Mouse (Mus musculus) kidney, embryonic 15.5 days (tissue): ENCODE measurements at regions not wholly inside any gene's neighbourhood (a gene's known extent, or its start where the extent isn't known, plus 50 kb on each side); places are given as distances from the start of the nearest gene placed in this dataset.

ENCODE experiments used
- ATAC-seq: fragments of 200-750 bp; cut with Nextera tagmentation; replicated peaks from 2 replicates; pipeline ENCODE4 v1.8.0; 2017; ENCODE audit warnings: moderate TSS enrichment; ENCODE audit not compliant: low FRiP score
- H3K27ac ChIP-seq: fragments of 300-500 bp; sonication (generic); 2 replicates; pipeline ENCODE4 v1.5.1; 2015; ENCODE audit warnings: mild to moderate bottlenecking, inconsistent platforms
- H3K27me3 ChIP-seq: fragments of 300-500 bp; sonication (generic); 2 replicates; pipeline ENCODE4 v1.6.1; 2015; ENCODE audit warnings: inconsistent platforms
- H3K36me3 ChIP-seq: fragments of 300-500 bp; sonication (generic); 2 replicates; pipeline ENCODE4 v1.6.1; 2015; ENCODE audit warnings: inconsistent platforms
- H3K4me1 ChIP-seq: fragments of 300-500 bp; sonication (generic); 2 replicates; pipeline ENCODE4 v1.6.1; 2015; ENCODE audit warnings: inconsistent platforms
- H3K4me2 ChIP-seq: fragments of 300-500 bp; sonication (generic); 2 replicates; pipeline ENCODE4 v1.6.1; 2015; ENCODE audit warnings: moderate library complexity, mild to moderate bottlenecking, inconsistent platforms
- H3K4me3 ChIP-seq: fragments of 300-500 bp; sonication (generic); replicated peaks from 2 replicates; pipeline ENCODE4 v1.5.1; 2015; ENCODE audit warnings: mild to moderate bottlenecking, inconsistent platforms
- H3K9ac ChIP-seq: fragments of 300-500 bp; sonication (generic); 2 replicates; pipeline ENCODE4 v1.6.1; 2015; ENCODE audit warnings: mild to moderate bottlenecking, inconsistent platforms
- H3K9me3 ChIP-seq: fragments of 300-500 bp; sonication (generic); replicated peaks from 2 replicates; pipeline ENCODE4 v1.6.1; 2016; ENCODE audit warnings: inconsistent platforms
- WGBS: fragments of 180-500 bp; shearing (Covaris S2); methylation state at CpG from one replicate; pipeline ENCODE4 v1.1.7; 2015; ENCODE audit warnings: mixed read lengths; 5-methylcytosine and 5-hydroxymethylcytosine counted together

DNA sequence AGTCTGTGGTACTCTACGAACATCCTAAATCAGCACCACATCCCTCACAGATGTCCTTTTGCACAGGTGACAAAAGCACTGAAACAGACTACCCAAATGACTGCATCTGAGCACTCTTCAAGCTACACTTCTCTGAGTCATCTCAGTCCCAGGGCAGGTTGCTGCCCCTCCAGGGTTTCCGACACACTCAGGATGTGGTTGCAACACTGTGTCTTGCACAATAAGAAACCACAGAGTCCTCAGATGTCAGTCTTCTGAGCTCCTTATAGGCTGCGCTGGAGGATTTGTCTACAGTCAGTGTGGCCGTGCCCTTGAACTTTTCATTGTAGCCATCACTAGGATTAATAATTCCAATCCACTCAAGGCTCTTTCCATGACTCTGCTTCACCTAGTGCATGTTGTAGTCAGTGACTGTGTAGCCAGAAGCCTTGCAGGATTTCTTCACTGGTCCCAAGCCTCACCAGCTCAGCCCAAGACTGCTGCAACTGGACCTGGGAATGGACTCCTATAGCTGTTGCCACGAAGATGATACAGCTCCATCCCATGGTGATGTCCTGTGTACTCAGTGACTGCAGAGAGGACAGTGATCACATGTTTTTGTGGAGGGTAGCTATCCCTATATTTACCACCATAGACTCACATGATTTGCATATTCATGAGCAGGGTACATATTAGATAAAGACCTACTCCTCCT is 1103.3 kb upstream of the Tenm3 start:
- WGBS, result 93% methylated on average over 5 of the region's 5 CpGs
- H3K36me3 ChIP-seq, result no peaks in the 10 kb centered on the region
- ATAC-seq, result no peak
- H3K9ac ChIP-seq, result no peak overlapping the region
- no peak overlapping the region for H3K4me2 ChIP-seq
- no peaks in the 10 kb centered on the region for H3K27me3 ChIP-seq
- no peak overlapping the region for H3K4me3 ChIP-seq
- H3K9me3 ChIP-seq, result no peaks in the 10 kb centered on the region
- no peaks in the 10 kb centered on the region for H3K4me1 ChIP-seq
- H3K27ac ChIP-seq, result no peak overlapping the region

DNA sequence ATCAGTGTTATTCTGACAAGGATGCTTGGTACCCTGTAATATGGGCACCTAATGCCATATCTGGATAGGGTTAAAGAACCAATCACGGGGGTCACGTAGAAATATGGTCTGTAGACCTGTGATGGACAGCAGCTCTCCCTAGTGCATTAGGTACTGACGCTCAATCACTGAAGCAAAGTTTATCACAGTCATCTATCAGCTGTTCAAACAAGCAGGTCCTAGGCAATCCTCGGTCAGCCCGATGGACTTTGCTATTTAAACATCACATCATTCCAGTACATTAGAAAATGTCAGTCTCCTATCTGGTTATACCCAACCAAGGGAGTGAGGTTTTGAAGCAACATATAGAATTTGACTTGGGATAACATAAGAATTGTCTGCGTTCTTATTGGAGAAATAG is 1088.4 kb upstream of the Tenm3 start:
- Histone ChIP-seq H3K27ac (no peak overlapping the region), H3K9ac (no peak overlapping the region), H3K9me3 (no peaks in the 10 kb centered on the region), H3K36me3 (no peaks in the 10 kb centered on the region), H3K27me3 (no peaks in the 10 kb centered on the region), H3K4me1 (no peaks in the 10 kb centered on the region), H3K4me2 (no peak overlapping the region), H3K4me3 (no peak overlapping the region)
- no peak for ATAC-seq
- WGBS, result 71% methylated on average over 6 of the region's 6 CpGs

DNA sequence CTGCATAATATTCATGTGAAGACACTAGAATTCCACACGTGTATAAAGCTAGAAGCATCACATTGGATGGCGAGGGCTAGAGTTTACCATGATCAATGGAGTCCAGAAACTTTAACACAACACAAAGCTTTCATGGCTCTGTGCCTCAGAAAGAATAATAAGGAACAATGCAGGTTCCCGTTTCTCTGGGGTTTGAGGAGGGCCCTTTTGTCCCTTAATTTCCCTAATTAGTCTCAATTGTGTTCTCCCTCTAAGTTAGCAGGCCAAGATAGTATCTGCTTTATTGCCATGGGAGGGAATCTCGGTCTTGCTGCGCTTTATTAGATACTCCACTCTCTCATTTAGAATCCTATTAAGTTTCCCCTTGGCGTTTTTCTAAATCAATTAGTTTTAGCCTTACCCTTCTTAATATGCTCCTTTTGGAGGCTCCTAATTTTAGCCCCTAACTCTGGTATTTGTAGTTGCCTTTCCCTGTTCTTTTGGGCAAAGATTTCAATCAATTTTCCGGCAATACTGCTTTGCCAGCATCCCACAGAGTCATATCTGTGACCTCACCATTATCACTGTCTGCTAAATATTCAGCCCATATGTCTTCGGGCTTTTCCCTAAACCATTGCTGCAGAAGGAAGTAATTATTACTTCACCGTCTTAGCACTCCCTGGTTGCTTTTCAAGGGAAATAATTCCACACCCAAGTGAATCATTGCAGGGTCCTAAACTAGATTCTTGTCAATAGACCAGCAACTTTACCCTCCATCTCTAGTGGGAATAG is 1082.8 kb upstream of the Tenm3 start:
- H3K36me3 ChIP-seq, result no peaks in the 10 kb centered on the region
- H3K9me3 ChIP-seq, result no peaks in the 10 kb centered on the region
- WGBS, result 37% methylated on average over 9 of the region's 9 CpGs
- ATAC-seq, result no peak
- H3K27ac ChIP-seq, result no peak overlapping the region
- no peak overlapping the region for H3K4me2 ChIP-seq
- no peak overlapping the region for H3K4me3 ChIP-seq
- no peaks in the 10 kb centered on the region for H3K27me3 ChIP-seq
- no peak overlapping the region for H3K9ac ChIP-seq
- H3K4me1 ChIP-seq, result no peaks in the 10 kb centered on the region

DNA sequence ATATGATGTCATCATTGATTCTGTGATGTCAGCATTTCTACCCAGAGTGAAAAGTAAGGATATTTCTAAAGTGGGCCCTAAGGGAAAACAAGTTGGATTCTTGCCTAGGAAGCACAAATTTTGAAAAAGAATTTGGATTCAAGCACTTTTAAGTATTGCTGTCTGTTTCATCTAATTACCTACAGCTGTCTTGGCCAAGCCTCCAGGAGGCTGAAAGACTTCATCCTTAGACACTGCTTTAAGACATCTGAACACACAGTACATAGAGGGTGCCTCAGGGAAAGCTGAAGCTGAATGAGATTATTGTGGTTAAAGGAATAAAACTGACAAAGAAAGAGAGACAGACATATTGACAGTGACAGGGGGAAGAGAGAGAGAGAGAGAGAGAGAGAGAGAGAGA is 1061.3 kb upstream of the Tenm3 start:
- Histone ChIP-seq H3K4me3 (no peak overlapping the region), H3K4me1 (peaks cover 11% of the 10 kb centered on the region), H3K9ac (no peak overlapping the region), H3K9me3 (no peaks in the 10 kb centered on the region), H3K27me3 (no peaks in the 10 kb centered on the region), H3K27ac (no peak overlapping the region), H3K4me2 (no peak overlapping the region), H3K36me3 (no peaks in the 10 kb centered on the region)
- no peak for ATAC-seq

DNA sequence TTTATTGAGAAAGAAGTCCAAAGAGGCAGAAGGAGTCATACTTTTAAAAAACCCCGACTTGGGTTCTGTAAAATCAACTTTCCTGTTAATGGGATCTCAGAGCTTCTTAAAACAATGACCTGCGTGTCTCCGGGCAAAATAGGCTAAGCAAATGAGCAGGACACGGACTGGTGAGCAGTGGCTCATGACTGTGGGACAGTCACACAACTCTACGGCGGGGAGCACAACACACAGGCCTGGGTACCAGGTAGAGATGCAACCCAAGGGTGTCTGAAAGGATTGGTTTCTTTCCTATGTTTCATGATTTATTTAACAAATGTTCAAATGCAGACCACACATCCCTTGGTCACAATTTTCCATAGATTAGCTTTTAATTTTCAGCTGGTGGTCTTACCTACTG is 1058.3 kb upstream of the Tenm3 start:
- H3K4me2 ChIP-seq, result peak overlapping the region; percentile 36; the same call in 1 of the 2 replicates
- peak; percentile 77; the same call in 1 of the 2 replicates for ATAC-seq
- WGBS, result 25% methylated on average over 6 of the region's 6 CpGs
- H3K9ac ChIP-seq, result no peak overlapping the region
- H3K4me1 ChIP-seq, result peaks cover 11% of the 10 kb centered on the region
- no peaks in the 10 kb centered on the region for H3K27me3 ChIP-seq
- H3K4me3 ChIP-seq, result no peak overlapping the region
- peak overlapping the region; percentile 28; the same call in 1 of the 2 replicates for H3K27ac ChIP-seq
- no peaks in the 10 kb centered on the region for H3K9me3 ChIP-seq
- H3K36me3 ChIP-seq, result no peaks in the 10 kb centered on the region

DNA sequence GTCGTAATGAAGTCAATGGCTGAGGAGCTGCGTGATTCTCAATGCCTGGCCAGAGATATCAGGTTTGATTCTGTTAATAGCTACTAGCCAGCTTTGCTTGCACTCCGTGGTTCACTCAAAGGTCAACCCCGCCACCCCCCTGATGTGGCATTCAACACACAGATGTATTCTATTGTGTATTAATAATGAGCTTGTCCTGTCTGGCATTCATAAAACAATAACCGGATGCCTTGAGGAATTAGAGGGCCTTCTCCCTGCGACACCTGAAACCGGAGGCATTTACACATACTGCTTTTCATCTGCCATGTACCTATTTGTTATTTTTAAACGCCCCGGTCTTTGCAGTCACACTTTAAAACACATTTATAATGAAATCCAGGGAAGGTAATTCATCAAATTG is 1057.8 kb upstream of the Tenm3 start:
- ATAC-seq, result peak; percentile 76
- Histone ChIP-seq H3K27me3 (no peaks in the 10 kb centered on the region), H3K9ac (no peak overlapping the region), H3K4me2 (peak overlapping the region; percentile 36), H3K9me3 (no peaks in the 10 kb centered on the region), H3K4me1 (peaks cover 11% of the 10 kb centered on the region), H3K4me3 (no peak overlapping the region), H3K27ac (peak overlapping the region; percentile 28; the same call in 1 of the 2 replicates), H3K36me3 (no peaks in the 10 kb centered on the region)
- WGBS, result 13% methylated on average over 9 of the region's 9 CpGs
